Mouse (Mus musculus) embryonic fibroblast, embryonic 13.5 days (primary cell): Measurements from ENCODE around the gene Fam83f.

Source experiments
- CTCF ChIP-seq: IDR thresholded peaks from 2 replicates; pipeline ENCODE4 v1.5.1; 2011; ENCODE audit warnings: mild to moderate bottlenecking, control low read depth, low read length, moderate library complexity, borderline replicate concordance; ENCODE audit not compliant: insufficient read depth
- POLR2A ChIP-seq: IDR thresholded peaks from 2 replicates; pipeline ENCODE4 v1.6.1; 2011; ENCODE audit warnings: low read depth, mild to moderate bottlenecking, control low read depth, low read length, moderate library complexity

GRCm38 (mm10) chr15:80639071-80639702 is 32.5 kb upstream of the Fam83f start:
- TF ChIP-seq POLR2A, result no peak
- no peak for TF ChIP-seq CTCF
